ENCODE assay signal across 8 mouse cellular contexts in genomic region chr9:119156278-119157201, GRCm38 (mm10). TPM values are rescaled to one million over a fixed set of nuclear protein-coding genes. Genes with fewer than 3 reads are reported as not detected.
A peak's percentile ranks its signal among the peaks of the same experiment; 100 is the strongest.
DNase-seq lines count a peak whose midpoint lies in the region; ATAC-seq lines count a peak whose summit lies in the region.

Gene Acaa1b (minus strand): TSS chr9:119157093.

- peak within 1 kb of the TSS; percentile 62 for H3K9ac ChIP-seq in hindbrain, embryonic 12.5 days

- H3K36me3 ChIP-seq in hindbrain, embryonic 12.5 days, result no peaks in the 10 kb centered on the region

- WGBS in hindbrain, embryonic 12.5 days, result 1% methylated on average over 62 of the region's 65 CpGs

- H3K27me3 ChIP-seq in hindbrain, embryonic 12.5 days, result peaks cover 19% of the 10 kb centered on the region

- no peak within 1 kb of the TSS for H3K27ac ChIP-seq in hindbrain, embryonic 12.5 days

- ATAC-seq in hindbrain, embryonic 12.5 days (ENCODE audit: low FRiP score), result peak; percentile 91

- DNase-seq in WW6 (ENCODE audit: low read depth, low spot score), result peak; percentile 67
- DNase-seq in cerebellum, postnatal 14 days, result peak; percentile 82 to 90
- DNase-seq in frontal cortex, postnatal 25 days (ENCODE audit: low spot score in 2 of 2), result peak; percentile 54 to 62
- peak; percentile 50 to 73 for DNase-seq in layer of hippocampus, postnatal 14 days (ENCODE audit: low spot score in 2 of 2)
- peak; percentile 88 for DNase-seq in lung, postnatal 14 days
- peak; percentile 86 for DNase-seq in retina, postnatal 1 day
- peak; percentile 36 for DNase-seq in urinary bladder, postnatal 10 days (ENCODE audit: low spot score)

- peak within 1 kb of the TSS; percentile 70 for H3K4me2 ChIP-seq in hindbrain, embryonic 12.5 days (replicated peaks)

- H3K4me3 ChIP-seq in hindbrain, embryonic 12.5 days, result peak within 1 kb of the TSS; percentile 56

- no peaks in the 10 kb centered on the region for H3K4me1 ChIP-seq in hindbrain, embryonic 12.5 days

- H3K9me3 ChIP-seq in hindbrain, embryonic 12.5 days (replicated peaks), result no peaks in the 10 kb centered on the region

RNA-seq across cellular contexts. Expression of gene Acaa1b, which starts in this region (rescaled TPM):
- polyA plus RNA-seq in hindbrain, embryonic 12.5 days (2016; fragmentation: Nextera tagmentation; extraction: Ambion mirVana), result 1.2 and 2.1 TPM in 2 replicates
- total RNA-seq in layer of hippocampus, postnatal 14 days (2021), result 1 to 10 TPM; 1.2 to 1.3 TPM

Comparison
In these comparisons a context has a peak if more than half of its experiments do, and no peak if none do; other contexts are left out.
1. DNase-seq: peak in every context shown above with its lines; median percentile 88 in lung, postnatal 14 days; 86 in cerebellum, postnatal 14 days; 86 in retina, postnatal 1 day; 67 in WW6; 62 in layer of hippocampus, postnatal 14 days; 58 in frontal cortex, postnatal 25 days; 36 in urinary bladder, postnatal 10 days.